Mouse (Mus musculus): Measurements from ENCODE around the gene Pgrmc2.

The Pgrmc2 gene

DNA sequence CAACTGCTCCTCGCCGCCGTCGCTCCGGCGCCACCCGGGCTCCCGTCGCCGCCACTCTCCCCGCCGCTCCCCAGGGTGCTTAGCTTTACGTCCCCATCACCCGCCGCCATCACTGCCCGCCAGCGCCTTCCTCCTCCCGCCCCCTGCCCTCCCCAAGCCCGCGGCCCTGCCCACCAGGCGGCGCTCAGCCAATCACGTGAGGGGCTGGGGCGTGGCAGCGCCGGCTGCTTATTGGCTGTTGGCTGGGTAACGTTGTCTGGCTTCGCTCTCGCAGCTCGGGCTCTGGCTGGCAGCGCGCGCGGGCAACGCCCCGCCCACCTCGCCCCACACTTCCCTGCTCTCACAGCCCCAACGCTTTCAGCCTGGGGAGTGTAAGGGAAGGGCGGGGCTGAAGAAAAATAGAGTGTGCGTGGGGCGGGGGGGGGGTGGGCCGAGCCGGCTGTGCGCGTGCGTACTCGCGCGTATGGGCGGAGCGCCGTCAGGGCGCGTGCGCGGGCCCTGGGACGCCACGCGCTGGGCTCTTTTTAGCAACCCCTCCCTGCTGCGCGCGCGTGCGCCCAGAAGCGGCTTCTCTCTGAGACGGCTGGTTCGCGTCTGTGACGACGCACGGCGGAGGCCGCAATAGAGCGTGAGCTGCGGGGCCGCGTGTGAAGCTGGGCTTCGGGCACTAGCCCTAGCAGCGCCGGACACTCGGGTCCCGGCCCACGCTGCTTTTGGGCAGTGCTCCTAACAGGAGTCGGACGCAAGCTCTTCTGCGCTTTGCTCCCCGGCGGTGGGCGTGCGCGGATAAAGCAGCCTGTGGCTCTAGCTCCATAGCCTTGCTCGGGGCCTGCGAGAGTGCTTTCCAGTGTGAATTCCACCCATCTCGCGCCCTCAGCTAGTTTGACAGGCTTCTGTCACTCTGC is at the start of gene Pgrmc2:
Gene Pgrmc2, minus strand, starts transcription at position 162 of the 905 bp plus-strand sequence.
- DNase-seq: peak; percentile 99

DNA sequence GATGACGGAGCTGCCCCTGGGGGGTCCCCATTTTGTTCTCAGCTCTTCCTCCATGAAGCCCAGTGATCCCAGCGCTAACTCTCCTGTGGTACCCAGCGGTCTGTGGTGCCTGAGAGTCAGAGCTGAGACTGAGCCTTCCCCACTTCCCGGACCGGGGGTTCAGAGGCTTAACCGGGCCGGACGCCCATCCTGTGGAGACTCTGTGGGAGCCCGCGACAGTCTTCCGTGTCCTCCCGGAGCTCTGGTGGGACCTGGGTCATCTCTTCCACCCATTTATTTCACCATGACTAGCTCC is 41.1 kb upstream of the Pgrmc2 start:
- DNase-seq: no peak

DNA sequence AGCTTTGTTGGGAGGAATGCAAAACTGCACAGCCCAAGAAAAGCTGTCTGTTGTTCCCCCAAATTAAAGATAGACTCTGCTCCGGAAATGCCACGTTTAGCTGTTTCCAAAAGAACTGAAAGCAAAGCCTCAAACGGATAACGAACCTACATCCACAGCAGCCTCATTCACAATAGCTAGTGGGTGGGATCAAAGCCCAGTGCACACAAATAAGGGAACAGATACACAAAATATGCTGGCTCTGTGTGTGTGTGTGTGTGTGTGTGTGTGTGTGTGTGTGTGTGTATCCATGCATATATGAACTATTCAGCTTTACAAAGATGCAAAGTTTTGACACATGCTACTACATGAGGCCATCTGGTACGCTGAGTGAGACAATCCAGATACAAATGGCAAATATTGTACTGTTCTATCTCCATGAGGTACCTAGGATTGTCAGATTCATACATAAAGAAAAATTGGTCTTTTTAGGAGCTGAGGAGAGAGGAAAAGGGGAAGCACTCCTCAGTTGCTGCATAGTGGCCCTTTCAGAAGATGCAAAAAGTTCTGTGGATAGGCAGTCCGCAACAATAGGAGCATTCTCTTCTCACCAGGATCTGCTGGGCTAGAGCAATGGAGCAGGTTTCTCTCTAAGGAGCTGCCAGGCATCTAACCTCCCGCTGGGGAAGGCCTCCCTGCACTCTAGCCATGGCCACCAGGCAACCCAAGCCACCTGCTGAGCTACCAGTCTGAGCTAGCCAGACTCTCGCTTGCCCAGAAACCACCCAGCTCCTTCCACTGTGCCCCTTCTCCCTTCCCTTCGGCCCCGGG is 40.5 kb upstream of the Pgrmc2 start:
- no peak for DNase-seq

DNA sequence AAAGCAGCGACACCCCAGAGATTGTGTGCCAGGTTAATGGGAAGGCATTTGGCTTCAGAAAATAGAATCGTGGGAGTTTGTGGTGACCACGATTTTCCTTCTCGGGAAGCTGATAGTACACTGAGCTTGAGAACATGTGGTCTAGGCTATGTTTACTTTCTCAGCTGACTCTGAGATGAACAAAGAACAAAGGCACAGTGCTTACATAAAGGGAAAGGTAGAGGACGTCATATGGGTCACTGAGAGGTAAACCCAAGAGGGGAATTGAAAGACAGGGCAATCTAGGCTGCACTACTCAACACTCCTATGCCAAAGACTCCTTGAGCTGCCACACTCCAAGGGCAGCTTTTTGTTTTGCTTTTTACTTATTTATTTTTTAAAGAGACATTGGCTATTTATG is 35.3 kb upstream of the Pgrmc2 start:
- no peak for DNase-seq

DNA sequence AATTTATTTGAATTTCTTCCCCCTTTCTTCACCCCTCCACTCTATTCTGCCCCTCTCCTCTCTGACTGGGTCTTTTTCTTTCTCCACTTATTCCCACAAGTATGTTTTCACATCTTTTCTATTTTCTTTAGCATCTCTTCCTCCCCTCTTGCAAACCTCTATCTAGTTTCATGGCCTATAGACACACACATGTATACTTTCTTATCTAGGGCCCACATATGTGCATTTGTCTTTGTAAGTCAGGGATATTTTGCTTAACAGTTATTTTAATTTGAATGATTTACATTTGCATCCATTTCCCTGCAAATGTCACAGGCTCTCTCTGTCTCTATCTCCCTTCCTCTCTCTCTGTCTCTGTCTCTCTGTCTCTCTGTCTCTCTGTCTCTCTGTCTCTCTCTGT is 34.6 kb upstream of the Pgrmc2 start:
- no peak for DNase-seq

DNA sequence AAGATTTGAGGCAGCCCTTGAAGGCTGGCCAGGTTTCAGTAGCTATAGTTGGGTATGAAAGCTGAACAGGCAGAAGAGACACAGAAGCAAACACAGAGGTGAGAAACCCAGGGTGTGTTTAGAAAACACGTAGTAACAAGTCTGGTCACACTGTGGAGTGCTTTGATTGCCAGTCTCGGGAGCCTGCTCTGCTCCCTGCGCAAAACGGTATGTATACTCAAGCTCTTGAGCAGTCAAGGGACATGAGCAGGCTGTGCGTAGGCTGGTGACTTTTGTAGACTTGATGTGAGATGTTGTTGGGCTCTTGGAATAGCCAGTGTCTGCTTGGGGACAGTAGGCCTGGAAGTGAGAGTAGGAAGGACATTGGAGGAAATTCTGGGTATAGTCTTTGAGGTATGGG is 30.3 kb upstream of the Pgrmc2 start:
- no peak for DNase-seq

DNA sequence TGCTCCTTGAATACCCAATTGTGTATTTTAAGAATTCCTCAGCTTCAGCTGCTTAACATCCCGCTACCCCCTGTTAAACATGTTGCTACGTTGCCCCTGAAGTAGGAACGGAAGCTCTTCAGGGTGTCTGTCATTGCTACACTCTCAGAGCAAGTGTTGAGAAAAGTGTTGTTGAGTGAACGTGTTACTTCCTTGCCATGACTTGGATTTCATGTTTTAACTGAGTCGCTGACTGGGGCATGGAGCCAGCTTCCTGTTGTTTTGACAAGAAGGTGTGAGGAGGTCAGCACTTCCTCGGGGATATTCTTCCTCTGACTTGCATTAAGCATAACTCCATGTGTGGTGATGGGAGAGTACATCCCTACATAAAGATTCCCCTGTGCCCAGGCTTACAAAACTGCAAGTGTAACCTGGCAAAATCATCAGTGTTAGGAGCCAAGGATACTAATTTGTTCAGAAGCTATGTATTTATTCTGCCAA is 25.5 kb upstream of the Pgrmc2 start:
- peak; percentile 17 for DNase-seq

DNA sequence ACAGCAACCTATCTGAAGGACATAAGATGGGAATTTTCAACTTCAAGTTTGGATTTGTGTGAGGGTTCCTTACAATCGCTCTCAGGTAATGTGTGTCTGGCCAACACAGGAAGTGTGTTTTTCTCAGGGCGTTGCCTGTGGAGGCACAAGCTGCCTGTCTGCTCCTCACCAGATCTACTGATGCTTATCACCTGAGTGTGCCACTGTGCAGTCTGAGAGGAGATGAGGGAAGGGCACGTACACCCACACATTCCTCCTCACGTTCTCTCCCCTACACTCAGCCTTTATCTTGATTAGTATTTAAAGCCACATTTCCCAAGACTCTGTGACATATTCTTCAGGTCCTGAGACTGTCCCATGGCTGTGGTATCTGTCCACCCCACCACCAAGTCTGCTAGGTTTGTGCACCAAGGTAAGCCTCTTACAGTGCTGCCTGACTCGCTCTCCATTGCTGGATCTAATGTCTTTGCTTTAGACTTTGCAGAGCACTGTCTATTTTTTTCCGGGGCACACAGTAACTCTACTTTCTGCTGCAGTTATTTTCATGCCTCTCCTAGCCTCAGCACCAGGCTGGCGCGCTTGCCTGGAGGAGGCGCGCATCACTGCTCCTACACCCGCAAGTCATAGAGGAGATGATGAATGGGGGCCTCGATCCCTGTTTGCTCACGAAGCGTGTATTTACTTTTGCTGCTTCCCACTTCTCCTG is 24.9 kb upstream of the Pgrmc2 start:
- DNase-seq: no peak

DNA sequence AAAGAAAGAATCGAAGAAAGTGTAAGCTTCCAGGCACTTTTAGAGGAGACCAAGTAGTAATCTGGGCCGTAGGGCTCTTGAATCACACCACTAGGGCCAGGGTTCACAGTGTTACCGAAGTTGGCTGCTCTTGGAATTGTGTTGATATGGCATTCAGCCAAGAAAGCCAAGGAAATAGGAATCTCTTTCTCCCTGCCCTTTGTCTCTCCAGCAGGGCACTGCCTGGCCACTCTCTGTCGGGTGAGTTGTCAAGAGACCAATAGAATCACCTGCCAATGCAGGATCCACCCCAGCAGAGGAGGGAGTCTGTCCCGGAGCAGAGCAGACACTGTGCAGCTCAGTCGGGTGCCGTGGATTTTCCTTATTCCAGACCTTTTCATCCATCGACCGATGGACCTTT is 19.1 kb upstream of the Pgrmc2 start:
- no peak for DNase-seq

DNA sequence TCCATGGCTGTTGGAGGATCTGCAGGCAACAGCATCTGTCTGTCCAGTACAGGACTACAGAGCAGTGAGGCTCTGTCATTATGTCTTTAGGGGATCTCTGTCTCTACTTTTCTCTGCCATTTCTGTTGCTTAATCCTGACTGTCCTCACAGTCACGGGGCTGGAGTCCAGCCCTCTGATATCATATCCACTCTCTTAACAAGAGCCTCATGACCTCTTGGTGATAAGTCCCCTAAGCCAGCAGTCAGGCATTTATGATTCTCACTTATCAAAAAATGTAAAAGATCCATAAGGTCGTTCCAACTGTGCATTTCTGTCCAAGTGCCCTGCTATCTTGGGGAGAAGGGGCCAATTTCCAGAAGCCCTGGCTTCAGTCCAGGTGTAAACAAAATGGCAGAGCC is 17.3 kb upstream of the Pgrmc2 start:
- no peak for DNase-seq

DNA sequence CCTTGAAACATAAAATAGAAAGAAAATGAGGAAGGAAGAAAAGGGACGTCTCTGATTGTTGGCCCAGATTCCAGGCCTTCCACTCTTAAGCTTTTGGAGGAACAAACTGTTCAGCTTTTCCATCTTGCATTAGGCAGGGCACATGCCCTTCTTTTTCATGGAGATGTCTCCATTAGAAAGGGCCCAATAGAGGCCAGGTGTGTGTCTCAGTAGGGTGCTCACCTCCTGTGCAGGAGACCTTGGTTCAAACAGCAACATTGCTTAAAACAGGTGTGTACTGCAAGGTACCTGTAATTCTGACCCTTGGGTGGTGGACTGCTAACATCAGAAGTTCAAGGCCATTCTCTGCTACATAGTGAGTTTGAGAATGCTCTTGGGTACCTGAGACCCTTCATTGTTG is 16.8 kb upstream of the Pgrmc2 start:
- DNase-seq: no peak

DNA sequence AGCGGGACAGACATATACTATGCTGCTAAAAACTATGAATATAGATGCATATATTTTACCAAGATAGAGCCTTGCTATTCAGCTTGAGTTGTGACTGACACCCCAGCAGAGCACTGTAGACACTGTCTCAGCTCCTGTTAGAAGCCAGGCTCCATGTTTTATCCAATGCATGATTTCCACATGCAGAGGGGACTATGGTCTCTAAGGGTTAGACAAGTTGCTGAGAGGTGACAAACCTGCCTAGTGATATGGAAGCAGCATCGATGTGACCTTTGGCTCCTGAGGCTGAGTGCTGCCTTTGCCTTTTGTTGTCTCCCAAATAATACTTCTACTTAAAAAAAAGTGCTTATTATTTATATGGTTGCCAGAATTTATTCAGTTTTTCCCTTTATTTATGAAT is 10.4 kb upstream of the Pgrmc2 start:
- no peak for DNase-seq

DNA sequence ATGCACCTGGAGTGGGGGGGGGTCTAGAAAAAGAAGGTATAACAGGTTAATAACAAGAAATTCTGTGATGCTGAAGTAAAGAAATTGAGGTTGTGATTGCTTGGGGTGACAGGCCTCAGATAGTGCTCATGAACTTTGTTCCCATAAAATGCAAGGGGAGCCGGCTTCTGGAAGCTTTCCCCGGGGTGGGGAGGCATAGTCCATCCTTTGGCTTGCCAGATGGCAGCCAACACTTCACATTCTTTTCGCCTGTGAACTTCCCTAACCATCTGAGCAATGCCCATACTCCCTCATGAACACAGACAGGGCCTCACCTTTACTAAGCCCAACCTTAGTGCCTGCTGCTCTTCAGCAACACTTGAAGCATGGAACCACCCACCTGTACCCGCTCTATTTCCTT is 9.5 kb upstream of the Pgrmc2 start:
- DNase-seq: no peak

DNA sequence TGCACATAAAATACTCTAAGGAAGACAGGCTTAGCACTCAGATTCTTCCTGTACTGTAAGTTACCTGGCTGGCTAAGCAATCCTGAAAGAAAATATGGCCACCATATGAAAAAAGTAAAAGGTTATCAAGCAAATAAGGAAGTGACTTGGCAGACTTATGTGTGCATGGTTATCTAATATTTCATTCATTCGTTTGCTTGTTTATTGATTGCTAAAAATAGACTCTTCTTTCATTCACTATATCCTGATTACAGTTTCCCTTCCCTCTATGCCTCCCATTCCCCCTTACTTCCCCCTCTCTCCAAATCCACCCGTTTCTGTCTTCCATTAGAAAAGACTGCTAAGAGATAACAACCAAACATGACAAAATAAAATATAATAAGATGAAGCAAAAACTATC is 8.0 kb upstream of the Pgrmc2 start:
- no peak for DNase-seq

DNA sequence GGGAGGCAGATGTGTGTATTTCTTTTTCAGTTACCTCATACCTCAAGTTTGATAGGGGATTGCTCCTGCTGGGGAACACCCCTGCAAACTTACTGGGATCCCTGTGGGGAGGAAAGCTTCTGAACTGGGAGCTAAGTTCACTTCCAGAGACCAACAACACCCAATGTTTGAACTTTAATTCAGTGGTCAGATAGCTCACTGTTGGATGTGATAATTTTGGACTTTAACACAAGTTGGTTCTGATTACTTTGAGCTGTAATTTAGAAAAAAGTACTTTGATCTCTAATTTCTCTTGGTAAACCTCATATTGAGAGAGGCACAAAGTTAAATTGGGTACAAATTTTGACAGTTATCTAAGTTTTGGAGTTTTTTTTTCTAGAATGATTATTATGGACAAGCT is 4.2 kb upstream of the Pgrmc2 start:
- DNase-seq: no peak

DNA sequence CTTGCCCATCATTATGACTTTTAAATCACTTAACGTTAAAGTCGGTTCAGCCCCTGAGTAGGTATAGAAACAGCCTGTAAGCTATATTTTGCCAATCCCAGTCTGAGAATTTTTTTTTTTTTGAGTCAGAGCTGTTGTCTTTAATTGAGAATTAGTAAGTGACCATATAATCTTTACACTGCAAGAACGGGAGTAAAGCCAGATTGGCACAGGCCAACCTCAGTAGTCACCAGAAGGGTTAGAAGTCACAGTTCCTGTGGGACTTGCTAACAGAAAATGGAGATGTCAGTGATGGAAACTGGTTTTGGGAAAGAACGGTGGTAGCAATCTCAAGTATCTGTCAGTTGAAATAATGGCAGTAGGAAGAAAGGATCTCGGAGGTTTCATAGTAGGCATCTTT is 1.6 kb upstream of the Pgrmc2 start:
- DNase-seq: no peak

DNA sequence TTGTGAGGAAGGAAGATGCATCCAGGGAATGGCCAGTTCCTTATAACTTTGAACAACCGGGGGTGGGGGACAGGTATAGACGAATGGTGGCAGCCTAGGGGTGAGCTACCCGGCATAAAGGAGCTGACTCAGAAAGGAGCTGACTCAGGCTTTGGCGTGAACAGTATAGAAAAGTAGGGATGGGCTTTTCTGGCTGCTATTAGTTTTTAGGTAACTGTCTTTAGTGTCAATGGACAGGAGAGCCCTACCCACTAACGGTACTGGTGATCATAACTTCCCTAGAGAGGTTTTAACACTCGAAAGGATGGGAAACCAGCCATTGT is 905 bp upstream of the Pgrmc2 start:
- no peak for DNase-seq

DNA sequence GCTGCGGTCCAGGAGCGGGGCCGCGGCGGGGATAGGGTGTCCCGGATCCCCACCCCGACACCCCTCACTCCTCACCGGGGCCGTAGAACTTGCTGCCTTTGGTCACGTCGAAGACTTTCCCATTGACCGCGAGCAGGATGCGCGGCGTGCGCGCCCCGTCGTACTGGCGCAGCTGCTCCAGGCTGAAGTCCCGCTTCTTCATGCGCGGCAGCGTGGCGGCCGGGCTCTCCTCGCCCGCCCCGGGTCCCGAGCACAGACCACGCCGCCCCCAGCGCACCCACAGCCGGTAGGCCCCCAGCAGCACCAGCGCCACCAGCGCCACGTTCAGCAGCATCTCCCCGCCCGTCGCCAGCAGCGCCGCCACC is 344 bp downstream of the Pgrmc2 start:
- DNase-seq: no peak

DNA sequence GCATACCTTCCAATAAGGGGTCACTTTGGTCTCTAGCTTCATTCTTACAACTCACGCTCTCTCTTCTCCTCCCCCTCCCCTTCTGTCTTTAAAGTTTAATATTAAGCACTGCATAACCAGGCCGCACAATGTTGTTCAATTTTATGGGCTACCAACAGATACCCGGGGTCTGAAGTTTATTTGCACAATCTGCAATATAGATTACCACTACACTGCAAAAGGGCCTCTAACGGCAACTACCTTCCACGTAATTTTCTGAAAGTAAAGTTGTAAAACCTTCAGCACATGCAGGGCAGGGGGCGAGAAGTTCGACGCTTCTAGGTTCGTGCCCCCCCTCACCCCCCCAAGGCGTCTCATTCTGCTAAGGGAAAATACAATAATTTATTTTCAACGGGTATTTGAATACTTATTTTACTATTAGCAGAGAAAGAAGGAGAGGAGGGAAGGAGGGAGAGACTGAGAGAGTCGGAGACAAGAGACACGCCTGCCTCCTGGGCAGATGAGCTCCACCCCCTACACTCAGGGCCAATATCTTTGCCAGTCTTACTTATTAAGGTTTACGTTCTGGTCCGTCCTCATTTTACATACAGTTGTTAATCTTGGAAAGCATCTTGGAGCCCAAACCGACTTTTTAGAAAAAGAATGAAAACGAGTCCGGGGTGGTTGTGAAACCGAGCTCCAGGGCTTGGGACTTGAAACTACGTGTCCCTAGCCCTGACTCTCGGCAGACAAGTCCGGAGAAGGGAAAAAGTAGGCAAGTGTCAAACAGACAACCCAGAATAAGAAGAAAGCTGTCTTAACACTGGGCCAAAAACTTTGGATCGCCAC is 1.2 kb downstream of the Pgrmc2 start:
- no peak for DNase-seq

DNA sequence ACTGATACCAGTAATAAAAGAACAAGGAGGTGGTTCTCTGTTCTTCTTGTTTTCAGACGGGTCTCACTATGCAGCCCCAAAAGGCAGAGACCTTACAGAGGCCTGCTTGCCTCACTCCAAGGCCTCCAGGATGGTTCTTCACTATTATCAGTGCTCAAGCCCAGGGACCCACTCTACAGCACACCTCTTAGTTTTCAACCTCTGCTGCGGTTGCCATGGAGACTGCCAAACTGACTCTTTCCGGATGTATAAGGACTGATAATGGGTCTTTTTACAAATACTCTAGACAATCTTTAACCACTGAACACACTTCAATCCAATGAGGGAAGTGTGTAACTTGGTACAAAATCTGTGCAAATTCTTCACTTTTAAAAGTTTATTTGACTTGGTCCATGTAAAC is 2.1 kb downstream of the Pgrmc2 start:
- no peak for DNase-seq

DNA sequence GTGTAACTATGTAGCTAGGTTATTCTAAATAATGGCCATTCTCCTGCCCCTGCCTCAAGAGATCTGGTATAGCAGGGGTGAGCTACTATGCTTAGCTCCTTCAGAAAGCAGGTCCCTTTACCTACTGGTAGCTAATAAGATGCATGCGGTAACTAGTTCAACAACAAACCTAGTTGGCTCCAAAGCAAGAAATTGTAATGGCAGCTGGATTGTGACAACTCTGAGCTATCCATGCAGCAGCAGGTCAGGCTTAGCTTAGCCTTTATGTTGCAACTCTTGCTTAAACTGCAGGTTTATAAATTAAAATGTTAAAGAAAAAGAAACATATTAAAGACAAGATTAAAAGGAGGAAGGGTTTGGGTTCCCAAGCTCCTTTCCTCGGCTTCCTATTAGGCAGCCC is 4.2 kb downstream of the Pgrmc2 start:
- DNase-seq: no peak

DNA sequence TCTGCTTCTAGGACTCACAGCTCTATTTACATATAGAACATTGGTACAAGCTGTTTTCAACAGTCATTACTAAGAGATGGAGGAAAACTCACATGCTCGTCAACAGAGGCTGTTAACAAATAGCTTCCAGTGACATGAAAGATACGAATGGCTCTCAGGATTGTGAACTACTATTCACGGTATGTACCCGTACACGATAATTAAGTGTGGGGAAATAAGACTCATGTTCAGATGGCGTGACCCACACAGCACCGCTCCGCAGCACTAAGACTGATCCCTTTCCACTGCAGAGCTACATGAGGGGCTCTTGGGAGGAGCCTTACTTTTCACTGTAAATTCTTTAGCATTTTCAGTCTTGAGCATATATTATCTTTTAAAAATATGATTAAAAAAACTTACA is 7.5 kb downstream of the Pgrmc2 start:
- DNase-seq: no peak

DNA sequence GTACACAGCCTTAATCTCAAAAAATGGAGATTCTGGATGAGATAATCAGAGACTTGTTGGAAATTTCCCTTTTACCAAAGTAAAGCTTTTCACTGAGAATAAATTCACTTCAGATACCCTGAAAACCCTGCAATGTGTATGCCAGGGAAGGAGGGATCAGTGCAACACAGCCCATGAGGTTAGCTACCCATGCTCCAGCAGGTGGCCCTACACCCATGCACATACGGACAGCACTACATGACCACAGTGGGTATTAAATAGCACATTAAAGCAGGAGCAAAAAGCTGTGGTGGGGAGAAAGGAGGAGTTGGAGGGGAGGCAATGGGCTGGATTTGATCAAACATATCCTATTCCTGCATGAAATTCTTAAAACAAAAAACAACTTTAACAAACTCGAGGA is 12.3 kb downstream of the Pgrmc2 start:
- DNase-seq: no peak
